18 mouse cellular contexts compared by ENCODE assay signal in the genomic region with DNA sequence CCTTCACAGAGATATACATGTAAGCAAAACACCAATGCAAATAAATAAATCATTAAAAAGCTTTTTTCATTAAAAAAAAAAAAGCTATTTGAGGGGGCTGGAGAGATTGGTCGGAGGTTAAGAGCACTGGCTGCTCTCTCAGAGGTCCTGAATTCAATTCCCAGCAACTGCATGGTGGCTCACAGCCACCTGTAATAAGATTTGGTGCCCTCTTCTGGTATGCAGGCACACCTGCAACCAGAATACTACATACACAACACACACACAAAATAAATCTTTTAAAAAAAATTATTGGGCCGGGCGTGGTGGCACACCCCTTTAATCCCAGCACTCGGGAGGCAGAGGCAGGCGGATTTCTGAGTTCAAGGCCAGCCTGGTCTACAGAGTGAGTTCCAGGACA. TPM values are rescaled to one million over a fixed set of nuclear protein-coding genes. Genes with fewer than 3 reads are reported as not detected.
DNase-seq lines count a peak whose midpoint lies in the region; ATAC-seq and TF ChIP-seq lines count a peak whose summit lies in the region.
"Had no signal": no experiment of that assay in that cellular context is flagged by ENCODE, and none has a peak within 500 bp of the region (broad histone marks: within the 10 kb centered on the region; RNA-seq: fewer than 3 reads in every experiment).

No protein-coding gene starts in this region.

- H3K4me2 ChIP-seq in midbrain, postnatal 0 days (ENCODE audit: low read depth, low read length, poor library complexity, severe bottlenecking) = no peak overlapping the region
- H3K4me2 ChIP-seq in midbrain, embryonic 11.5 days = no peak overlapping the region
- H3K4me2 ChIP-seq: embryonic facial prominence, embryonic 13.5 days; forebrain, embryonic 12.5 days; limb, embryonic 12.5 days; midbrain, embryonic 12.5 days had no signal

- no peaks in the 10 kb centered on the region for H3K4me1 ChIP-seq in kidney, adult 2 months (ENCODE audit: control insufficient read depth, insufficient read depth, low read length)
- no peaks in the 10 kb centered on the region for H3K4me1 ChIP-seq in midbrain, postnatal 0 days (ENCODE audit: insufficient read depth, low read length)
- no peaks in the 10 kb centered on the region for H3K4me1 ChIP-seq in midbrain, embryonic 11.5 days (ENCODE audit: control insufficient read depth, insufficient read depth, low read length)
- H3K4me1 ChIP-seq: embryonic facial prominence, embryonic 13.5 days; forebrain, embryonic 12.5 days; heart, embryonic 10.5 days; limb, embryonic 12.5 days; midbrain, embryonic 12.5 days had no signal

- no peak for TF ChIP-seq POLR2A in kidney, adult 2 months (IDR thresholded peaks at IDR 0.05; ENCODE audit: low read depth, low read length)

- TF ChIP-seq CTCF in kidney, adult 2 months (conservative IDR thresholded peaks at IDR 0.05; ENCODE audit: insufficient read depth, insufficient read length, low read depth, low read length) = 0 out of 2 replicates have a peak, but pooled peaks have one; percentile 32
- TF ChIP-seq CTCF in midbrain, postnatal 0 days (IDR thresholded peaks at IDR 0.05) = peak; percentile 19; the same call in 1 of the 2 replicates

- H3K27me3 ChIP-seq in kidney, adult 2 months (replicated peaks; ENCODE audit: control insufficient read depth, insufficient read depth, low read length) = no peaks in the 10 kb centered on the region
- no peaks in the 10 kb centered on the region for H3K27me3 ChIP-seq in midbrain, postnatal 0 days (ENCODE audit: insufficient read depth, low read length)
- H3K27me3 ChIP-seq in midbrain, embryonic 11.5 days (ENCODE audit: control insufficient read depth, insufficient read depth, low read length) = no peaks in the 10 kb centered on the region
- H3K27me3 ChIP-seq: CH12.LX; embryonic facial prominence, embryonic 13.5 days; forebrain, embryonic 12.5 days; limb, embryonic 12.5 days; midbrain, embryonic 12.5 days had no signal

- peaks cover 14% of the 10 kb centered on the region for H3K36me3 ChIP-seq in kidney, adult 2 months (ENCODE audit: control insufficient read depth, insufficient read depth, low read length)
- peaks cover 41% of the 10 kb centered on the region for H3K36me3 ChIP-seq in midbrain, postnatal 0 days (ENCODE audit: insufficient read depth, low read length)
- peaks cover 27% of the 10 kb centered on the region for H3K36me3 ChIP-seq in midbrain, embryonic 11.5 days (ENCODE audit: control insufficient read depth, insufficient read depth, low read length)

- 98% methylated on average over 5 of the region's 5 CpGs for WGBS in kidney, adult 2 months
- 96% methylated on average over 5 of the region's 5 CpGs for WGBS in midbrain, postnatal 0 days
- WGBS in midbrain, embryonic 11.5 days = 98% methylated on average over 5 of the region's 5 CpGs

- H3K9ac ChIP-seq in midbrain, postnatal 0 days (replicated peaks; ENCODE audit: low read length, poor library complexity, severe bottlenecking) = no peak overlapping the region
- no peak overlapping the region for H3K9ac ChIP-seq in midbrain, embryonic 11.5 days (ENCODE audit: low read length)
- H3K9ac ChIP-seq: embryonic facial prominence, embryonic 13.5 days; forebrain, embryonic 12.5 days; limb, embryonic 12.5 days; midbrain, embryonic 12.5 days had no signal

- H3K27ac ChIP-seq in kidney, adult 2 months (ENCODE audit: insufficient read depth, low read depth, low read length) = no peak overlapping the region
- no peak overlapping the region for H3K27ac ChIP-seq in midbrain, postnatal 0 days (ENCODE audit: low read depth, low read length)
- no peak overlapping the region for H3K27ac ChIP-seq in midbrain, embryonic 11.5 days (ENCODE audit: low read depth, low read length)
- H3K27ac ChIP-seq: embryonic facial prominence, embryonic 13.5 days; forebrain, embryonic 12.5 days; heart, embryonic 10.5 days; limb, embryonic 12.5 days; midbrain, embryonic 12.5 days had no signal

- H3K4me3 ChIP-seq in kidney, adult 2 months (ENCODE audit: insufficient read depth, low read depth, low read length) = no peak overlapping the region
- H3K4me3 ChIP-seq in midbrain, postnatal 0 days (ENCODE audit: low read depth, low read length) = no peak overlapping the region
- H3K4me3 ChIP-seq in midbrain, embryonic 11.5 days (ENCODE audit: low read depth, low read length) = no peak overlapping the region
- H3K4me3 ChIP-seq: embryonic facial prominence, embryonic 13.5 days; forebrain, embryonic 12.5 days; heart, embryonic 10.5 days; limb, embryonic 12.5 days; midbrain, embryonic 12.5 days had no signal

- no peak for ATAC-seq in midbrain, postnatal 0 days (ENCODE audit: low FRiP score)
- ATAC-seq in midbrain, embryonic 11.5 days (ENCODE audit: low FRiP score) = no peak

- H3K9me3 ChIP-seq in midbrain, postnatal 0 days (ENCODE audit: low read length) = no peaks in the 10 kb centered on the region
- H3K9me3 ChIP-seq in midbrain, embryonic 11.5 days (ENCODE audit: control insufficient read depth, low read length) = no peaks in the 10 kb centered on the region
- H3K9me3 ChIP-seq: embryonic facial prominence, embryonic 13.5 days; forebrain, embryonic 12.5 days; heart, embryonic 10.5 days; limb, embryonic 12.5 days; midbrain, embryonic 12.5 days had no signal

- DNase-seq in kidney, adult 2 months = no peak
- no peak for DNase-seq in kidney, postnatal 10 days
- peak; percentile 2 for DNase-seq in midbrain, postnatal 0 days (ENCODE audit: low spot score)
- DNase-seq in midbrain, embryonic 11.5 days (ENCODE audit: low spot score, missing footprints) = no peak
- DNase-seq in R1 (ENCODE audit: low read depth, low spot score) = peak; percentile 65
- DNase-seq in spleen, postnatal 36 days (ENCODE audit: low spot score in 2 of 2) = no peak
- DNase-seq in layer of hippocampus, adult 9-10 months (ENCODE audit: low spot score) = no peak
- DNase-seq: cerebellum, adult 9-10 months; gastrocnemius, postnatal 10 days; kidney, postnatal 36 days; lung, postnatal 10 days had no signal

RNA-seq across cellular contexts. Expression of a gene that starts 13.6 kb away (rescaled TPM):
- 40.7 and 46.3 TPM in 2 replicates for polyA plus RNA-seq in kidney, adult 2 months (2012; rRNA removed)
- 111 and 137 TPM in 2 replicates for total RNA-seq in midbrain, postnatal 0 days (2014; rRNA removed)
- 231 and 241 TPM in 2 replicates for polyA plus RNA-seq in midbrain, postnatal 0 days (2015; fragmentation: Nextera tagmentation; extraction: Ambion mirVana)
- polyA plus RNA-seq in midbrain, embryonic 11.5 days (2014; fragmentation: Nextera tagmentation; extraction: Ambion mirVana) = 196 and 205 TPM in 2 replicates

RNA-seq across cellular contexts. Expression of a gene that starts 13.6 kb away (rescaled TPM):
- polyA plus RNA-seq in kidney, adult 2 months (2012; rRNA removed) = 9.6 and 10.7 TPM in 2 replicates
- 8.2 and 13.8 TPM in 2 replicates for total RNA-seq in midbrain, postnatal 0 days (2014; rRNA removed)
- 5.4 and 6.5 TPM in 2 replicates for polyA plus RNA-seq in midbrain, postnatal 0 days (2015; fragmentation: Nextera tagmentation; extraction: Ambion mirVana)
- 6.0 and 7.0 TPM in 2 replicates for polyA plus RNA-seq in midbrain, embryonic 11.5 days (2014; fragmentation: Nextera tagmentation; extraction: Ambion mirVana)

RNA-seq across cellular contexts. Expression of a gene that starts 21.8 kb away (rescaled TPM):
- polyA plus RNA-seq in kidney, adult 2 months (2012; rRNA removed) = 0.06 TPM in 1 of 2 replicates, not detected in the other
- not detected in 2 replicates for total RNA-seq in midbrain, postnatal 0 days (2014; rRNA removed)
- polyA plus RNA-seq in midbrain, postnatal 0 days (2015; fragmentation: Nextera tagmentation; extraction: Ambion mirVana) = 0.16 and 0.26 TPM in 2 replicates
- 0.74 and 1.0 TPM in 2 replicates for polyA plus RNA-seq in midbrain, embryonic 11.5 days (2014; fragmentation: Nextera tagmentation; extraction: Ambion mirVana)
- total RNA-seq: CH12.LX; gastrocnemius, postnatal 10 days; hematopoietic stem cell, adult 5-6 weeks had no signal

RNA-seq across cellular contexts. Expression of a gene that starts 25.7 kb away (rescaled TPM):
- polyA plus RNA-seq in kidney, adult 2 months (2012; rRNA removed) = 78.3 and 78.6 TPM in 2 replicates
- total RNA-seq in midbrain, postnatal 0 days (2014; rRNA removed) = 74.4 and 77.4 TPM in 2 replicates
- polyA plus RNA-seq in midbrain, postnatal 0 days (2015; fragmentation: Nextera tagmentation; extraction: Ambion mirVana) = 121 and 123 TPM in 2 replicates
- polyA plus RNA-seq in midbrain, embryonic 11.5 days (2014; fragmentation: Nextera tagmentation; extraction: Ambion mirVana) = 110 and 118 TPM in 2 replicates

Comparison
In these comparisons a context has a peak if more than half of its experiments do, and no peak if none do; other contexts are left out.
1. DNase-seq: peak in midbrain, postnatal 0 days (single experiment) and R1 (single experiment); none in kidney, adult 2 months (single experiment), kidney, postnatal 10 days (single experiment), midbrain, embryonic 11.5 days (single experiment), spleen, postnatal 36 days (0 of 2) and layer of hippocampus, adult 9-10 months (single experiment).